Mouse (Mus musculus) small intestine, adult 2 months (tissue): ENCODE results near the gene Wsb2.

Source experiments
- CTCF ChIP-seq: fragments of 200-500 bp; IDR thresholded peaks from 2 replicates; pipeline ENCODE4 v1.5.1; 2012; ENCODE audit warnings: low read depth, mild to moderate bottlenecking, control low read depth, inconsistent platforms, low read length, moderate library complexity, mixed read lengths; ENCODE audit not compliant: insufficient replicate concordance, insufficient read length; ENCODE audit errors: extremely low read depth
- POLR2A ChIP-seq: fragments of 200-500 bp; IDR thresholded peaks from 2 replicates; pipeline ENCODE4 v1.6.1; 2012; ENCODE audit warnings: low read depth, mild to moderate bottlenecking, control low read depth, inconsistent platforms, low read length, moderate library complexity

- TF ChIP-seq CTCF, result no peak
- no peak for TF ChIP-seq POLR2A
Observed at GRCm38 (mm10) chr5:117381785-117382184, 24.7 kb downstream of the Wsb2 start.
